Mouse (Mus musculus) embryo, embryonic 9.5 days (tissue): ENCODE results near the gene Hoxa3.

Source experiments
- DNase-seq: peaks from one replicate; pipeline ENCODE4 v3.0.0-alpha.2; 2017; ENCODE audit errors: extremely low spot score

The Hoxa3 gene

GRCm38 (mm10) chr6:52205221-52205620, 7.9 kb downstream of the Hoxa3 start:
- DNase-seq: peak; percentile 63

- DNase-seq: peak; percentile 92
Measured at GRCm38 (mm10) chr6:52204050-52204752, 8.9 kb downstream of the Hoxa3 start, which contains the start of gene Hoxa5. Gene Hoxa5, minus strand, starts transcription at chr6:52204587.

- no peak for DNase-seq
Measured at GRCm38 (mm10) chr6:52203371-52204049, 9.6 kb downstream of the Hoxa3 start.

GRCm38 (mm10) chr6:52203121-52203370, 10.1 kb downstream of the Hoxa3 start:
- DNase-seq: no peak

- DNase-seq: no peak
Measured at GRCm38 (mm10) chr6:52202362-52203120, 10.6 kb downstream of the Hoxa3 start.

- no peak for DNase-seq
Measured at GRCm38 (mm10) chr6:52201269-52201668, 11.9 kb downstream of the Hoxa3 start.

- DNase-seq: no peak
Measured at GRCm38 (mm10) chr6:52200751-52201250, 12.3 kb downstream of the Hoxa3 start.

GRCm38 (mm10) chr6:52200073-52200750, 12.9 kb downstream of the Hoxa3 start:
- DNase-seq: peak; percentile 73

GRCm38 (mm10) chr6:52197271-52197670, 15.9 kb downstream of the Hoxa3 start:
- peak; percentile 63 for DNase-seq

- DNase-seq: no peak
Measured at GRCm38 (mm10) chr6:52196811-52197210, 16.3 kb downstream of the Hoxa3 start.

GRCm38 (mm10) chr6:52194690-52195089, 18.4 kb downstream of the Hoxa3 start:
- DNase-seq: peak; percentile 66

GRCm38 (mm10) chr6:52191860-52192550, 21.1 kb downstream of the Hoxa3 start:
- peak; percentile 90 for DNase-seq

- no peak for DNase-seq
Measured at GRCm38 (mm10) chr6:52190906-52191810, 22.0 kb downstream of the Hoxa3 start, which contains the start of gene Hoxa4. Gene Hoxa4, minus strand, starts transcription at chr6:52191753.

- peak; percentile 71 for DNase-seq
Measured at GRCm38 (mm10) chr6:52190410-52190809, 22.7 kb downstream of the Hoxa3 start.

- DNase-seq: no peak
Measured at GRCm38 (mm10) chr6:52189909-52190308, 23.2 kb downstream of the Hoxa3 start.

- no peak for DNase-seq
Measured at GRCm38 (mm10) chr6:52189172-52189591, 24.0 kb downstream of the Hoxa3 start.

GRCm38 (mm10) chr6:52186500-52186899, 26.6 kb downstream of the Hoxa3 start:
- no peak for DNase-seq

GRCm38 (mm10) chr6:52185834-52186233, 27.3 kb downstream of the Hoxa3 start:
- no peak for DNase-seq

GRCm38 (mm10) chr6:52185222-52185621, 27.9 kb downstream of the Hoxa3 start:
- no peak for DNase-seq

- DNase-seq: no peak
Measured at GRCm38 (mm10) chr6:52184668-52185067, 28.5 kb downstream of the Hoxa3 start.
